Mouse (Mus musculus): Measurements from ENCODE around the gene Nmnat1. TPM values are rescaled to one million over a fixed set of nuclear protein-coding genes. Genes with fewer than 3 reads are reported as not detected.

Gene Nmnat1
- polyA plus RNA-seq, 1 experiment from 2014 or later = 15.0 TPM

DNA sequence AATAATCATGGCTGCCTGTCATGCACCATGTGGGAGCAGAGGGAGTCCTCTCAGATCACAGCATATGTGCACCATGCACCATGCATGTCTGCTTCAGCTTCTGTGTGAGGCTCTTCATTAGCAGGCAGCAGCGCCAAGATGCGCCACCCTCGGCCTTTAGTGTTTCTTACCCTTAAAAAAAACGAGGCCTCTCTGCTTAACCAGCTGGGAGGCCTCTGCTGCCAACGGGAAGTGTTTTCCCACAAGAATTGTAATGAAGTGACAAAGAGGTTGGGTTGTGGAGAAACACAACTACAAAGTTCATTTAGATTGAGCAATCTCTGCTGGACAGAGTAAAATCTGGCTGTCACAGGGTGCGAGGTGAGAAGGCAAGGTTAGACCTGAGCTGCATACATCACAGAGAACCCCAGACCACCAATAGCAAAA lies 26.2 kb upstream of the Nmnat1 start:
- Histone ChIP-seq H3K27ac (replicated peaks) (no peak overlapping the region), H3K9me3 (no peaks in the 10 kb centered on the region), H3K4me3 (no peak overlapping the region), H3K36me3 (replicated peaks) (no peaks in the 10 kb centered on the region), H3K4me1 (no peaks in the 10 kb centered on the region), H3K27me3 (replicated peaks; ENCODE audit: low read depth, poor library complexity, severe bottlenecking) (no peaks in the 10 kb centered on the region)
- no peak for DNase-seq (ENCODE audit: low spot score)
- WGBS = 66% methylated on average over 6 of the region's 6 CpGs

DNA sequence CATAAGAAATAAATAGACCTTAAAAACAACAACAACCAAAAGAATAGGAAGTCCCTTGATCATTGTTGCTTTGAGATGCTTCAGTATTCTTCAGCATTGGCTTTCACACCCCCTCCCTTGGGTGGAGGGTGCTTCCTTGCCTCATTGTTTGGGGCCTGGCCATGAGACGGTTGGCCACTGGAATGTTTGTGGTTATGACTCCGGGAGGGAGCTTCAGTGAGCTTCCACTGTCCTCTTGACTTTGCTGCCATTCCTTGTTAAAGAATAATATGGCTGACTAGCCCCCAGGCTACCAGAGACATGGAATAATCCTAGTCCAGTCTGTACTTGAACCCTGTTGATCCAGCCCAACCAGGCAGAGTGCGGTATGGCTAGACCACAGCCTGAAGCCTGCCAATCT lies 21.9 kb upstream of the Nmnat1 start:
- H3K4me3 ChIP-seq = no peak overlapping the region
- H3K4me1 ChIP-seq = peaks cover 11% of the 10 kb centered on the region
- no peak for DNase-seq (ENCODE audit: low spot score)
- no peak overlapping the region for H3K27ac ChIP-seq (replicated peaks)
- WGBS = 79% methylated on average over 3 of the region's 3 CpGs
- H3K9me3 ChIP-seq = no peaks in the 10 kb centered on the region
- peaks cover 15% of the 10 kb centered on the region for H3K36me3 ChIP-seq (replicated peaks)
- no peaks in the 10 kb centered on the region for H3K27me3 ChIP-seq (replicated peaks; ENCODE audit: low read depth, poor library complexity, severe bottlenecking)

DNA sequence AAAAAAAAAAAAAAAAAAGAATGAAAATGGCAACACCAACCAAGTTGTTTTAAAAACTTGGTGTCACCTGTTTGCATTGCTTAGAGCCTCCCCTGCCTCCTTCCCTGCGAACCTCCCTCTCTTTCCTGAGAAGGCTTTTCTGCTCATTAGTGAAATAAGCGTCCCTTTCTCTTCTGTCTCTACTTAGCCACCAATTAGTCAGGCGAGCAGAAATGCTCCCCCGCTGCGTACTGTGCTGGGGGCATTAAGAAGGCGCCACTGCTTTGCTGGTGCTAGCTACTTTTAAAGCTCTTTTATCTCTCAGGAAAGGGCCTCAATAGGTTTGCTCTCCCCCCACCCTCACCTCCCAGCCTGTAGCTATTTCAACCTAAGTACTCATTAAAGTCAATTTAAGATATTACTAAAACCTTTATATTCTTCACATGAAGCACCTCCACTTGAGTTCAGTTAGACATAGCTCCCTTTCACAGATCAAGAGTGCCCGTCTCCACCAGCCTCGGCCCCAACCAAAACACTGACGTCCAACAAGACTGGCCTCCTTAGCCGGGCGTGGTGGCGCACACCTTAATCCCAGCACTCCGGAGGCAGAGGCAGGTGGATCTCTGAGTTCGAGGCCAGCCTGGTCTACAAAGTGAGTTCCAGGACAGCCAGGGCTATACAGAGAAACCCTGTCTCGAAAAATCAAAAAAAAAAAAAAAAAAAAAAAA lies 20.4 kb upstream of the Nmnat1 start:
- peaks cover 27% of the 10 kb centered on the region for H3K36me3 ChIP-seq (replicated peaks)
- H3K9me3 ChIP-seq = no peaks in the 10 kb centered on the region
- 48% methylated on average over 15 of the region's 15 CpGs for WGBS
- H3K4me3 ChIP-seq = no peak overlapping the region
- DNase-seq (ENCODE audit: low spot score) = no peak
- peaks cover 11% of the 10 kb centered on the region for H3K4me1 ChIP-seq
- H3K27ac ChIP-seq (replicated peaks) = no peak overlapping the region
- no peaks in the 10 kb centered on the region for H3K27me3 ChIP-seq (replicated peaks; ENCODE audit: low read depth, poor library complexity, severe bottlenecking)

DNA sequence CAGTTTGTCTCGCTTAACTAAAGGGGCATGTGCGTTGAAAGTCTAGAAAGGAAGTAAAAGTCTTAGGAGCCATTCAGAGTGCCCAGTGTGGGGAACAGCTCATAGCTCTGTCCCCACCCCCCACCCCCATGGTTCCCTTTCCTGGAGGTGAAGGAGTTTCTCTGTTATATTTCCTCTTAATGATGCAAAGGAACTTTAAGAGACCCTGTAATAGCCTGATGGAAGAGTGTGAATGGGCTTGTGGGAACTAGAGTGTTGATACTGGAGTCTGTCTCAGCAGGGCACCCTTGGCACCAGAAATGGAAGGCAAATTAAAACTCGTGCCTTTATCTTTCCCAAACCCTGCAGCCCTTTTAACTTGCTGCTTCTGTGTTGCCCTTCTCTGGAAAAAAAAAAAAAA lies 19.9 kb upstream of the Nmnat1 start:
- Histone ChIP-seq H3K27ac (replicated peaks) (no peak overlapping the region), H3K27me3 (replicated peaks; ENCODE audit: low read depth, poor library complexity, severe bottlenecking) (no peaks in the 10 kb centered on the region), H3K4me3 (no peak overlapping the region), H3K9me3 (no peaks in the 10 kb centered on the region), H3K4me1 (peaks cover 11% of the 10 kb centered on the region), H3K36me3 (replicated peaks) (peaks cover 33% of the 10 kb centered on the region)
- DNase-seq (ENCODE audit: low spot score) = no peak
- 25% methylated on average over 3 of the region's 3 CpGs for WGBS

DNA sequence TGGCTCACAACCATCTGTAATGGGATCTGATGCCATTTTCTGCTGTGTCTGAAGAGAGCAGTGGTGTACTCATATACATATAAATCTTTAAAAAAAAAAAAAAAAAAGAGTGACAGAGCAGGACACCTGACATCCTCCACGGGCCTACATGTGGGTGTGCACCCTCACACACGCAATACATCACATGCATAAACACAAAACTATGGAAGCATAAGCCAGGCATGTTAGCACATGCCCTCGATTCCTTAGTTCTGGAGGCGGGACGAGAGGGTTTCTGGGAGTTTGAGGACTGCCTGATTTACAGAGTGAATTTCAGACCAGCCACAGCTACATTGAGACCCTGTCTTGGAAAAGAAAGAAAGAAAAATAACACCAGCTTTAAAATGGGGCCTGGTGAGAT lies 19.4 kb upstream of the Nmnat1 start:
- 79% methylated on average over 5 of the region's 5 CpGs for WGBS
- H3K27ac ChIP-seq (replicated peaks) = no peak overlapping the region
- H3K4me1 ChIP-seq = peaks cover 11% of the 10 kb centered on the region
- DNase-seq (ENCODE audit: low spot score) = no peak
- no peak overlapping the region for H3K4me3 ChIP-seq
- peaks cover 38% of the 10 kb centered on the region for H3K36me3 ChIP-seq (replicated peaks)
- H3K9me3 ChIP-seq = no peaks in the 10 kb centered on the region
- no peaks in the 10 kb centered on the region for H3K27me3 ChIP-seq (replicated peaks; ENCODE audit: low read depth, poor library complexity, severe bottlenecking)

DNA sequence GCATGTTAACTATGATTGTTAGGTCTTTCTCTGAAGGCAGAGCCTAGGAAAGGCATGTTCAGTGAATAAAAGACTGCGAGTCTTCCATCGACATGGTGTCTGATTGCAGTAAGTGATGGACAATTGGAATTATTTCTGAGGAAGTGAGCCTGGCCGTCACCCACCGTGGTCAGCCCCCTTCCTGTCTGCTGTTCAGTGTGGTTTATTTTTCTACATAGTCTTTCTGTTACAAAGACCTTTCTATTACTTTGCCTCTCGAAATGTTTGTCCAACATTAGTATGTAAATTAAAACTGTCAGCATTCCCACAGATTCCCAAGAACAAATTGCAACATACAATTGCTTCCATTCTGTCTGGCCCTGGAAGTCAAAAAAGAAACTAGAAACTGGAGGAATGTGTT lies 14.8 kb upstream of the Nmnat1 start:
- Histone ChIP-seq H3K9me3 (no peaks in the 10 kb centered on the region), H3K27ac (replicated peaks) (no peak overlapping the region), H3K4me3 (no peak overlapping the region), H3K27me3 (replicated peaks; ENCODE audit: low read depth, poor library complexity, severe bottlenecking) (no peaks in the 10 kb centered on the region), H3K4me1 (peaks cover 20% of the 10 kb centered on the region), H3K36me3 (replicated peaks) (peaks cover 81% of the 10 kb centered on the region)
- DNase-seq (ENCODE audit: low spot score) = no peak
- 81% methylated on average over 5 of the region's 5 CpGs for WGBS

DNA sequence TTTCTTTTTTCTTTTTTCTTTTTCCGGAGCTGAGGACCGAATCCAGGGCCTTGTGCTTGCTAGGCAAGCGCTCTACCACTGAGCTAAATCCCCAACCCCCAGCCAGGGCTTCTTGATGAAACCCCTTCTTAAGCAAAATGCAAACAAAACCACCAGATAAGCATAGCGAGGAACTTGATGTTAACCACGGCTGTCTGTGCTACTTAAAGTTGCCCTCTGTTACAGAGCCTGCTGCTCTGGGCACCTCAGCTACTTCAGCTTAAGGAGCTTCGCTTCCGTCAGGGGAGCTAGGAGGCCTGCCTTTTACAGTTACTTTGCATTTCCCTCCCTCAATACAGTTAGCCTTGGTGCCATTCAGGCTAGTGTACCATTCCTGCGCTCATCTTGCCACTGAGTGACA lies 13.9 kb upstream of the Nmnat1 start:
- no peaks in the 10 kb centered on the region for H3K27me3 ChIP-seq (replicated peaks; ENCODE audit: low read depth, poor library complexity, severe bottlenecking)
- no peak overlapping the region for H3K27ac ChIP-seq (replicated peaks)
- WGBS = 83% methylated on average over 8 of the region's 8 CpGs
- DNase-seq (ENCODE audit: low spot score) = no peak
- peaks cover 90% of the 10 kb centered on the region for H3K36me3 ChIP-seq (replicated peaks)
- H3K4me1 ChIP-seq = peaks cover 15% of the 10 kb centered on the region
- no peak overlapping the region for H3K4me3 ChIP-seq
- H3K9me3 ChIP-seq = no peaks in the 10 kb centered on the region

DNA sequence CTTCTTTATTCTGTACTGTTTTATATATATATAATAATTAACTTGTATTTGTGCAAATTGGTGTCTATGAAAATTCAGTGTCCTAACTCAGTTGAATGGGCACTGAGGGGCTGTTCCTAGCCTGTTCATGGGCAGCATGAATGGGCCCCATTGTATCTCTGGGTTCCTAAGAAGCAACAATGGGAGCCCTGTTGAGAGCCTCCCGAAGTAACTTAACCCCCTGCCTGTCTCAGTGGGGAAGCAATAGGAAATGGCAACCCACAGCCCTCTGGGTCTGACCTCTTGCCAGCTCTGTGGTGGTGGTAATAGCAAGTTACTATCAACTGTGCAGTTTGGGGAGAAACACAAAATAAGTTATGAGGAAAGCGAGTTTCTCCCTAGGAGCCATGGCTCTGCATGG lies 11.6 kb upstream of the Nmnat1 start:
- peak overlapping the region; percentile 81 for H3K27ac ChIP-seq (replicated peaks)

DNA sequence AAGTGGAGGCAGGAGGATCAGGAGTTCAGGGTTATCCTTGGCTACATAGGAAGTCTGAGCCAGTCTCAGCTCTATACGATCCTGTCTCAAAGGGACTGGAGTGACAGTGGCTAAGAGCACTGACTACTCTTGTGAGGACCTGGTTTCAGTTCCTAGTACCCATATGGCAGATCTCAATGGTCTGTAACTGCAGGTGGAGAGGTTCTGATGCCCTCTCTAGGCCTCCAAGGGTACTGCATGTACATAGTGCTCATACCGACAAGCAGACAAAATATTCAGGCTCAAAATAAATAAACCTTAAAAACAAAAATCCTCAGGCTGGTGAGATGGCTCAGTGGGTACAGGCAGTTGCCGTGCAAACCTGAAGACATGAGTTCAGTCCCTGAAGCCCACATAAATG lies 6.1 kb upstream of the Nmnat1 start:
- Histone ChIP-seq H3K4me3 (no peak overlapping the region), H3K36me3 (replicated peaks) (peaks cover 94% of the 10 kb centered on the region), H3K9me3 (no peaks in the 10 kb centered on the region), H3K4me1 (peaks cover 17% of the 10 kb centered on the region), H3K27ac (replicated peaks) (no peak overlapping the region), H3K27me3 (replicated peaks; ENCODE audit: low read depth, poor library complexity, severe bottlenecking) (no peaks in the 10 kb centered on the region)
- DNase-seq (ENCODE audit: low spot score) = no peak
- 94% methylated on average over 3 of the region's 3 CpGs for WGBS

More for the DNA sequence above, 11.6 kb upstream of the Nmnat1 start:
- H3K36me3 ChIP-seq (replicated peaks) = peaks cover 95% of the 10 kb centered on the region
- H3K4me3 ChIP-seq = no peak overlapping the region
- 16% methylated on average over 2 of the region's 2 CpGs for WGBS
- no peaks in the 10 kb centered on the region for H3K9me3 ChIP-seq
- H3K27me3 ChIP-seq (replicated peaks; ENCODE audit: low read depth, poor library complexity, severe bottlenecking) = no peaks in the 10 kb centered on the region
- peaks cover 15% of the 10 kb centered on the region for H3K4me1 ChIP-seq
- DNase-seq (ENCODE audit: low spot score) = peak; percentile 54

DNA sequence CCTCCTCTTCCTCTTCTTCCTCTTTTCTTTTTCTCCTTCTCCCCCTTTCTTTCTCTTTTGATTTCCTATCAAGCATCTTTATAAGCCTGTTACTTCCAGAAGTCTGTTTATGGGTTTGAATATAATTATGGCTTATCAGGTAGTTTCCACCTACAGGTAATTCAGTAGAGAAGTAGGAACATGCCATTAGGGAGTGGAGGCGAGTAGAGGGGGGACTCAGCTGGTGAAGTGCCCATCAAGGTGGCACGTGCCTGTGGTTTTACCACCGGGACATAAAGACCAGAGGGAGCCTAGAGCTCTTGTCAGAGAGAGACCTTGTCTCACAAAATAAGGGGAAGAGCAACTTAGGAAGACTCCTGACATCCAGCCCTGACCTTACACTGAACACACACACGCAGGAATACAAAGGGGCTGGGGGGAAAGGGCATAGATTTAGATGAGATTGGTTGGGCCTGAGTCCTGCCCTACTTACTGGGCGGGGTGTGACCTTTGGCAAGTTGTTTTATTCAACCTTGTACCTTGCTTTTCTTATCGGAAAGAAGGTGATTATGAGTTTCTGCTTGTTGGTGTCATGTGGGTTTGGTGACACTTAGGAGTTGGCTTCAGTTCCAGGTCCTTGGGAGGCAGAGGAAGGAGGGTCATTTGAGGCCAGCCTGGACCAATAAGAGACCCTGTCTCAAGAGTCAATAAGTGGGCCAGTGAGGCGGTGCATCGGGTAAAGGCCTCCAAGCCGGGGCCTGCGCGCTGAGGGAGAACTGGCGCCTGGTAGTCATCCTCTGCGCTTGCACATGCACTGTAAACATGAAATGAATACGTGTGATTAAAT lies 4.6 kb upstream of the Nmnat1 start:
- no peaks in the 10 kb centered on the region for H3K9me3 ChIP-seq
- H3K4me3 ChIP-seq = no peak overlapping the region
- DNase-seq (ENCODE audit: low spot score) = no peak
- WGBS = 94% methylated on average over 14 of the region's 14 CpGs
- H3K36me3 ChIP-seq (replicated peaks) = peaks cover 81% of the 10 kb centered on the region
- no peak overlapping the region for H3K27ac ChIP-seq (replicated peaks)
- H3K27me3 ChIP-seq (replicated peaks; ENCODE audit: low read depth, poor library complexity, severe bottlenecking) = no peaks in the 10 kb centered on the region
- H3K4me1 ChIP-seq = peaks cover 17% of the 10 kb centered on the region

DNA sequence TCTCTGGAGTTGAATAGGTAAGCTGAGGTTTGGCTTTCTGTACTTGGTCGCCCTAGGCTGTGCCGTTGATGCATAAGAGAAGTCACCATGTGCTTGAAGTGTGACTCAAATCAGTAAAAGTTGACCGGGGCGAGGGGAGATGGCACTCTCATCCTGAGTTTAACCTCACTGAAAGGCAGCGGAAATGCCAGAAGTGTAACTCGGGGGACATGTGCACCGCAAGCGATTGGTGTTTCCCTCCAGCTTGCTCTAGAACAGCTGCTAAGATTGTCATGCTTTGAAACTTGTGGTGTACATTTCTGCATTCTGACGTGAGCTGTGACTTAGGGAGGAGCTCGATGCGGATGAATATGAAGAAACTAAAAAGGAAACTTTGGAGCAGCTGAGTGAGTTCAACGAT lies 2.7 kb upstream of the Nmnat1 start:
- Histone ChIP-seq H3K4me3 (no peak overlapping the region), H3K36me3 (replicated peaks) (peaks cover 62% of the 10 kb centered on the region)
- 93% methylated on average over 12 of the region's 12 CpGs for WGBS

DNA sequence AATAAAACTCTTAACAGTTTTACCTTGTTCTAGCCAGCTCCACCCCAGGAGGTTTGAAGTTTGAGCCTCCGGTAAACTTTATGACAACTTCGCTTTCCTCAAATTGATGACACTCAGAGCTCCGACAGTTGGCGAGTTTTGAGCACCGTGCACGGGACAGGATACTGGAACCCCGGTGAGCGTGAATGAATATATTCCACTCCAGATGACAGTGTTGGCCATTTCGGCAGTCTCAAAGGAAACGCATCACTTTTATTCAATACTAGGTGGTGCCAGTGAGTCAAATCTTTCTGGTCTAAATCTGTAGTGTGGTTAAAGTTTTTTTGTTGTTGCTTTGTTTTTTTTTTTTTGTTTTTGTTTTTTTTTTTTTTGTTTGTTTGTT lies 814 bp upstream of the Nmnat1 start:
- DNase-seq (ENCODE audit: low spot score) = peak; percentile 29
- H3K4me1 ChIP-seq = peaks cover 26% of the 10 kb centered on the region

More for the DNA sequence above, 2.7 kb upstream of the Nmnat1 start:
- DNase-seq (ENCODE audit: low spot score) = no peak
- no peaks in the 10 kb centered on the region for H3K27me3 ChIP-seq (replicated peaks; ENCODE audit: low read depth, poor library complexity, severe bottlenecking)
- H3K9me3 ChIP-seq = no peaks in the 10 kb centered on the region
- peaks cover 26% of the 10 kb centered on the region for H3K4me1 ChIP-seq
- no peak overlapping the region for H3K27ac ChIP-seq (replicated peaks)

DNA sequence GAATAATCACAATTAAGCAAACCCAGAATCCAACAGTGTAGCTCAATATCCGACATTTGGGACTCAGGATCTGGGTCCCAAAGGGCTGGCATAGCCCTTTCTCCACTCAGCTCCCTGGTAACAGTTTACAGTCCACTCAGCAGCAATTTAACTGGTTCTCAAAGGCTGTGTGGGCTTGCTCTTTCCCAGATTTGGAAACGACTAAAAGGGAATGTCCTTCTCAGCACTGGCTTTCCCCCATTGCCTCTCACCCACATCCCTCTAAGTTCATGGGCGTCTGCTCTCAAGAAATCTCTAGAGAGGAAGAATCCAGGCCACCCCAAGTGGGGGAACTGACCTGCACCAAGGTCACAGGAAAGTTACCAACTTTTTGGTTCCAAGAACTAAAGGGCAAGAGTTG lies 436 bp downstream of the Nmnat1 start:
- Histone ChIP-seq H3K4me3 (peak overlapping the region; percentile 95), H3K27me3 (replicated peaks; ENCODE audit: low read depth, poor library complexity, severe bottlenecking) (no peaks in the 10 kb centered on the region), H3K36me3 (replicated peaks) (peaks cover 30% of the 10 kb centered on the region), H3K27ac (replicated peaks) (peak overlapping the region; percentile 91), H3K4me1 (peaks cover 26% of the 10 kb centered on the region), H3K9me3 (no peaks in the 10 kb centered on the region)
- WGBS = 56% methylated on average over 3 of the region's 3 CpGs
- DNase-seq (ENCODE audit: low spot score) = no peak

More for the DNA sequence above, 814 bp upstream of the Nmnat1 start:
- H3K9me3 ChIP-seq = no peaks in the 10 kb centered on the region
- H3K4me3 ChIP-seq = peak overlapping the region; percentile 95
- WGBS = 2% methylated on average over 10 of the region's 10 CpGs
- no peaks in the 10 kb centered on the region for H3K27me3 ChIP-seq (replicated peaks; ENCODE audit: low read depth, poor library complexity, severe bottlenecking)
- peaks cover 43% of the 10 kb centered on the region for H3K36me3 ChIP-seq (replicated peaks)
- peak overlapping the region; percentile 91 for H3K27ac ChIP-seq (replicated peaks)

Measured in embryonic facial prominence, embryonic 10.5 days (tissue).